Mouse (Mus musculus): Measurements from ENCODE around the gene Rassf5. TPM values are rescaled to one million over a fixed set of nuclear protein-coding genes. Genes with fewer than 3 reads are reported as not detected.

Rassf5 gene
- polyA plus RNA-seq, 1 experiment from 2014 or later, result 35.4 TPM

GRCm38 (mm10) chr1:131185821-131186506, 59.1 kb downstream of the Rassf5 start:
- peaks cover 89% of the 10 kb centered on the region for H3K79me2 ChIP-seq (ENCODE audit: inconsistent target)
- peak overlapping the region; percentile 55 for H3K27ac ChIP-seq
- 96% methylated on average over 13 of the region's 13 CpGs for WGBS (ENCODE audit: missing documents)
- H3K4me3 ChIP-seq (ENCODE audit: inconsistent target), result no peak overlapping the region
- peaks cover 5% of the 10 kb centered on the region for H3K36me3 ChIP-seq (ENCODE audit: inconsistent target)

GRCm38 (mm10) chr1:131184956-131185660, 60.0 kb downstream of the Rassf5 start:
- WGBS (ENCODE audit: missing documents), result 67% methylated on average over 8 of the region's 8 CpGs
- Histone ChIP-seq H3K27ac (peak overlapping the region; percentile 55), H3K79me2 (ENCODE audit: inconsistent target) (peaks cover 80% of the 10 kb centered on the region), H3K36me3 (ENCODE audit: inconsistent target) (peaks cover 13% of the 10 kb centered on the region), H3K4me3 (ENCODE audit: inconsistent target) (no peak overlapping the region)

- H3K79me2 ChIP-seq (ENCODE audit: inconsistent target), result peaks cover 73% of the 10 kb centered on the region
- peaks cover 20% of the 10 kb centered on the region for H3K36me3 ChIP-seq (ENCODE audit: inconsistent target)
- H3K27ac ChIP-seq, result peak overlapping the region; percentile 55
- H3K4me3 ChIP-seq (ENCODE audit: inconsistent target), result no peak overlapping the region
- WGBS (ENCODE audit: missing documents), result 37% methylated on average over 8 of the region's 9 CpGs
Observed at GRCm38 (mm10) chr1:131184253-131184955, 60.7 kb downstream of the Rassf5 start.

GRCm38 (mm10) chr1:131183201-131183600, 61.9 kb downstream of the Rassf5 start:
- H3K79me2 ChIP-seq (ENCODE audit: inconsistent target), result peaks cover 62% of the 10 kb centered on the region
- 33% methylated on average over 7 of the region's 7 CpGs for WGBS (ENCODE audit: missing documents)
- peak overlapping the region; percentile 35; the same call in 1 of the 2 replicates for H3K27ac ChIP-seq
- H3K36me3 ChIP-seq (ENCODE audit: inconsistent target), result peaks cover 27% of the 10 kb centered on the region
- no peak overlapping the region for H3K4me3 ChIP-seq (ENCODE audit: inconsistent target)

GRCm38 (mm10) chr1:131181642-131182527, 63.2 kb downstream of the Rassf5 start:
- WGBS (ENCODE audit: missing documents), result 64% methylated on average over 9 of the region's 9 CpGs
- Histone ChIP-seq H3K36me3 (ENCODE audit: inconsistent target) (peaks cover 38% of the 10 kb centered on the region), H3K27ac (no peak overlapping the region), H3K79me2 (ENCODE audit: inconsistent target) (peaks cover 49% of the 10 kb centered on the region), H3K4me3 (ENCODE audit: inconsistent target) (no peak overlapping the region)

GRCm38 (mm10) chr1:131180386-131180785, 64.7 kb downstream of the Rassf5 start:
- no peak overlapping the region for H3K27ac ChIP-seq
- WGBS (ENCODE audit: missing documents), result 94% methylated on average over 7 of the region's 7 CpGs
- peaks cover 51% of the 10 kb centered on the region for H3K36me3 ChIP-seq (ENCODE audit: inconsistent target)
- peaks cover 34% of the 10 kb centered on the region for H3K79me2 ChIP-seq (ENCODE audit: inconsistent target)
- H3K4me3 ChIP-seq (ENCODE audit: inconsistent target), result no peak overlapping the region

- WGBS (ENCODE audit: missing documents), result 51% methylated on average over 5 of the region's 5 CpGs
- peaks cover 56% of the 10 kb centered on the region for H3K36me3 ChIP-seq (ENCODE audit: inconsistent target)
- H3K4me3 ChIP-seq (ENCODE audit: inconsistent target), result no peak overlapping the region
- H3K27ac ChIP-seq, result no peak overlapping the region
- peaks cover 14% of the 10 kb centered on the region for H3K79me2 ChIP-seq (ENCODE audit: inconsistent target)
Observed at GRCm38 (mm10) chr1:131178083-131178482, 67.0 kb downstream of the Rassf5 start.

GRCm38 (mm10) chr1:131177249-131177648, 67.8 kb downstream of the Rassf5 start:
- H3K27ac ChIP-seq, result no peak overlapping the region
- H3K4me3 ChIP-seq (ENCODE audit: inconsistent target), result no peak overlapping the region
- peaks cover 6% of the 10 kb centered on the region for H3K79me2 ChIP-seq (ENCODE audit: inconsistent target)
- H3K36me3 ChIP-seq (ENCODE audit: inconsistent target), result peaks cover 64% of the 10 kb centered on the region
- 93% methylated on average over 4 of the region's 4 CpGs for WGBS (ENCODE audit: missing documents)

GRCm38 (mm10) chr1:131175819-131176218, 69.2 kb downstream of the Rassf5 start:
- Histone ChIP-seq H3K79me2 (ENCODE audit: inconsistent target) (no peaks in the 10 kb centered on the region; the same call in 1 of the 2 replicates), H3K36me3 (ENCODE audit: inconsistent target) (peaks cover 70% of the 10 kb centered on the region), H3K27ac (no peak overlapping the region), H3K4me3 (ENCODE audit: inconsistent target) (no peak overlapping the region)
- WGBS (ENCODE audit: missing documents), result 82% methylated on average over 7 of the region's 8 CpGs

GRCm38 (mm10) chr1:131175189-131175588, 69.9 kb downstream of the Rassf5 start:
- 92% methylated on average over 1 of the region's 1 CpGs for WGBS (ENCODE audit: missing documents)
- Histone ChIP-seq H3K27ac (no peak overlapping the region), H3K36me3 (ENCODE audit: inconsistent target) (peaks cover 70% of the 10 kb centered on the region), H3K79me2 (ENCODE audit: inconsistent target) (no peaks in the 10 kb centered on the region; the same call in 1 of the 2 replicates), H3K4me3 (ENCODE audit: inconsistent target) (no peak overlapping the region)

- Histone ChIP-seq H3K79me2 (ENCODE audit: inconsistent target) (no peaks in the 10 kb centered on the region), H3K27ac (no peak overlapping the region), H3K36me3 (ENCODE audit: inconsistent target) (peaks cover 69% of the 10 kb centered on the region), H3K4me3 (ENCODE audit: inconsistent target) (no peak overlapping the region)
- WGBS (ENCODE audit: missing documents), result 75% methylated on average over 11 of the region's 12 CpGs
Observed at GRCm38 (mm10) chr1:131174299-131174861, 70.7 kb downstream of the Rassf5 start.

- H3K4me3 ChIP-seq (ENCODE audit: inconsistent target), result no peak overlapping the region
- H3K79me2 ChIP-seq (ENCODE audit: inconsistent target), result no peaks in the 10 kb centered on the region
- 36% methylated on average over 6 of the region's 6 CpGs for WGBS (ENCODE audit: missing documents)
- H3K36me3 ChIP-seq (ENCODE audit: inconsistent target), result peaks cover 70% of the 10 kb centered on the region
- no peak overlapping the region for H3K27ac ChIP-seq
Observed at GRCm38 (mm10) chr1:131173809-131174208, 71.2 kb downstream of the Rassf5 start.

GRCm38 (mm10) chr1:131173001-131173400, 72.1 kb downstream of the Rassf5 start:
- WGBS (ENCODE audit: missing documents), result 92% methylated on average over 5 of the region's 7 CpGs
- no peak overlapping the region for H3K4me3 ChIP-seq (ENCODE audit: inconsistent target)
- H3K79me2 ChIP-seq (ENCODE audit: inconsistent target), result no peaks in the 10 kb centered on the region
- no peak overlapping the region for H3K27ac ChIP-seq
- peaks cover 70% of the 10 kb centered on the region for H3K36me3 ChIP-seq (ENCODE audit: inconsistent target)

- peaks cover 83% of the 10 kb centered on the region for H3K36me3 ChIP-seq (ENCODE audit: inconsistent target)
- 91% methylated on average over 9 of the region's 10 CpGs for WGBS (ENCODE audit: missing documents)
Observed at GRCm38 (mm10) chr1:131167612-131168011, 77.4 kb downstream of the Rassf5 start.

More at GRCm38 (mm10) chr1:131167612-131168011, 77.4 kb downstream of the Rassf5 start:
- no peak overlapping the region for H3K4me3 ChIP-seq (ENCODE audit: inconsistent target)
- no peak overlapping the region for H3K27ac ChIP-seq
- no peaks in the 10 kb centered on the region for H3K79me2 ChIP-seq (ENCODE audit: inconsistent target)

All from macrophage (primary cell).